Mouse (Mus musculus) bone marrow macrophage, adult 2 months (primary cell): Measurements from ENCODE around the gene Hcrt.

ENCODE experiments used
- CTCF ChIP-seq: IDR thresholded peaks from 2 replicates; pipeline ENCODE4 v1.5.1; 2012; ENCODE audit warnings: low read depth, mild to moderate bottlenecking, low read length, moderate library complexity
- POLR2A ChIP-seq: IDR thresholded peaks from 2 replicates; pipeline ENCODE4 v1.6.1; 2012; ENCODE audit warnings: mild to moderate bottlenecking, low read depth, low read length, borderline replicate concordance

- no peak for TF ChIP-seq CTCF
- no peak for TF ChIP-seq POLR2A
Observed at GRCm38 (mm10) chr11:100758707-100759610, 3.8 kb downstream of the Hcrt start.
